Mouse (Mus musculus): Measurements from ENCODE around the gene Prr18. TPM values are rescaled to one million over a fixed set of nuclear protein-coding genes. Genes with fewer than 3 reads are reported as not detected.

Gene Prr18
- total RNA-seq, 1 experiment from 2014 or later, result not detected

DNA sequence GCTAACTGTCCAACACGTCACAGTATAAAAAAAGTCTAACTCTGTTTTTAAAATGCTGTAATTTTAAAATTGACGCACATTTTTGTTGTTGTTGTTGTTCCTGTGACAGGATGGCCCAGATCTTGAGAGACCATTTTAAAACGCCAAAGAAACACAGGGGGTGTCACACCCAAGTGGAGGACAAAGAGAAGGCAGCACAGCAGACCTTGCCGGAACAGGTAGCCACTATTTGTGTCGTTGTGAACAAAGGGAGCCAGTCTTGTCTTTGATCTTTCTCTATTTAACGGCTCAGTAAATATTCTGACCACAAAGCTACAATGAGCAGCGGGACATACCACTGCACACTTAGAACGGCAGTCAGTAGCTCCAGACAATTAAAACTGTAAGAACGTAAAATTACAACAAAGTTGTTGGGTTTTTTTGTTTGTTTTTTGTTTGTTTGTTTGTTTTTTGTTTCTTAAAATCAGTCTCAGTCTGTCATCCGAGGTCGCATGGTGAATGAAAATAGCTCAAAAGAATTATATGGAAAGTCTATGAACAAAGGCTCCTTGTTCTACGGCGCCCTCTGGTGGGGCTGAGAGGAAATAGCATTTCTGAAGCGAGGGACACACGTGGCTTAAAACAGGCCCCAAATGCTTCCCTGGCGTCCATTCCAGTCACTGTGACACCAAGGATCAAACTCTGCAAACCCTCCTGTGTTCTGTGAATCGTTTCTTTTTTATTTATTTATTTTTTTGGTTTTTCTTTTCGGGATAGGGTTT, 35.2 kb downstream of the Prr18 start:
- peak; percentile 66 for ATAC-seq (replicated peaks; ENCODE audit: insufficient number of reproducible peaks, low FRiP score, low TSS enrichment, poor library complexity, severe bottlenecking)

GRCm38 (mm10) chr17:8377298-8377697, 40.0 kb downstream of the Prr18 start:
- ATAC-seq (replicated peaks; ENCODE audit: insufficient number of reproducible peaks, low FRiP score, low TSS enrichment, poor library complexity, severe bottlenecking), result no peak

- no peak for ATAC-seq (replicated peaks; ENCODE audit: insufficient number of reproducible peaks, low FRiP score, low TSS enrichment, poor library complexity, severe bottlenecking)
Measured at GRCm38 (mm10) chr17:8385441-8385840, 48.2 kb downstream of the Prr18 start.

DNA sequence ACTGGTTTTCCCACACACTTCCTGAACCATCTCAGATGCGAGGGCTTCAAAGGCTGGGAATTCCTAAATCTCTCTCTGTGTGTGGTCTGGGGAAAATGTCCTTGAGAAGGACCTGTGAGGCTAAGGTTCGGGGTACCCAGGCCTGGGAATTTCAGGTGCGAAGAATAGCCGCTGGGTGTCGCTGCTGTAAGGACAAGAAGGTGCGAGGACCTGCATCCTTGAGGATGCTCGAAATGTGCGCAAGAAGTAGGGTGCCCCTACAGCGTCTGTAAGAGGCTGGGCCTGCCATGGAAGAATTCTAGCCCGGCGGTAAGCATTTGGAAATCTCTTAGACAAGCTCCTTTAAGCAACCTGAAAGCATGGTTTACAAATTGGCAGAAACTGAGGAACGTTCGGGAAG, 51.2 kb downstream of the Prr18 start:
- ATAC-seq (replicated peaks; ENCODE audit: insufficient number of reproducible peaks, low FRiP score, low TSS enrichment, poor library complexity, severe bottlenecking), result no peak

- no peak for ATAC-seq (replicated peaks; ENCODE audit: insufficient number of reproducible peaks, low FRiP score, low TSS enrichment, poor library complexity, severe bottlenecking)
Measured at GRCm38 (mm10) chr17:8388990-8389789, 51.9 kb downstream of the Prr18 start.

GRCm38 (mm10) chr17:8389790-8390095, 52.5 kb downstream of the Prr18 start:
- ATAC-seq (replicated peaks; ENCODE audit: insufficient number of reproducible peaks, low FRiP score, low TSS enrichment, poor library complexity, severe bottlenecking), result no peak

- ATAC-seq (replicated peaks; ENCODE audit: insufficient number of reproducible peaks, low FRiP score, low TSS enrichment, poor library complexity, severe bottlenecking), result no peak
Measured at GRCm38 (mm10) chr17:8390487-8390886, 53.2 kb downstream of the Prr18 start.

Other genes with a start within 250 kb of the Prr18 start
- gene Gm49673, start 189.7 kb upstream of the Prr18 start, total RNA-seq (2017), result 4.2 to 5.7 TPM in 2 of 3 replicates, not detected in the other
- gene Rnaset2a, start 189.4 kb upstream of the Prr18 start, total RNA-seq (2017), result 48.3 to 53.4 TPM (median 53.2 TPM) in 3 replicates
- gene Fgfr1op, start 172.0 kb upstream of the Prr18 start, total RNA-seq (2017), result 22.4 to 37.0 TPM (median 25.6 TPM) in 3 replicates
- 8.5 to 10.9 TPM (median 9.5 TPM) in 3 replicates for gene Ccr6, start 101.4 kb upstream of the Prr18 start, total RNA-seq (2017)
- gene Mpc1, start 54.6 kb upstream of the Prr18 start, total RNA-seq (2017), result 48.2 to 112 TPM (median 78.5 TPM) in 3 replicates
- gene Sft2d1, start 26.4 kb upstream of the Prr18 start, total RNA-seq (2017), result 69.2 to 137 TPM (median 73.1 TPM) in 3 replicates
- gene T2, start 18.5 kb downstream of the Prr18 start, total RNA-seq (2017), result 0.39 TPM in 1 of 3 replicates, not detected in the others
- not detected in 3 replicates for gene T, start 97.0 kb downstream of the Prr18 start, total RNA-seq (2017)
- gene Pde10a, start 187.9 kb downstream of the Prr18 start, total RNA-seq (2017), result 0.29 TPM in 1 of 3 replicates, not detected in the others
- not detected in 3 replicates for gene Gm17087, start 229.5 kb downstream of the Prr18 start, total RNA-seq (2017)

Data from monocyte, adult 5-6 weeks (primary cell).